Mouse (Mus musculus): ENCODE data around the gene Zcchc24.

Zcchc24 gene

GRCm38 (mm10) chr14:25664310-25664695, 104.5 kb downstream of the Zcchc24 start:
- peak; percentile 46 for DNase-seq

GRCm38 (mm10) chr14:25663649-25664309, 105.1 kb downstream of the Zcchc24 start:
- no peak for DNase-seq

Measured in retina, postnatal 1 day (tissue).